10 mouse cellular contexts compared by ENCODE assay signal in the genomic region with DNA sequence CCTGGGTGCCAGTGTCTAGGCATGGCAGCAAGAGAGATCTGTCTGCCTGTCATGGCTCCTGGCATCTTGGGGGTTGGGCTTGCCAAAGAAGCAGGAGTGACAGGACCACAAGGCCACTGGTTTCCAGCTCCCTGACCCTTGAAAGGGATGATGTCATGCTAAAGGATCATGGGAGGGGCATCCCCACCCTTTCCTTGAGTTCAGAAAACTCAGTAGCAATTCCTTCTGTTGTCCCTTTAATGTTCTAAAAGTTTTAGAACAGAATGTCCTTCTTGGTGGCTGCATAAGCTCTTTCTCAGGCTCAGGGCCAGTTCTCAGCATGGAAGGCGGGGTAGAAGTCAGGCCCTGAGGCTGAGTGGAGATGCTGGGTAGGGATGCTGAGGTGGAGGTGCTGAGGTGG. TPM values are rescaled to one million over a fixed set of nuclear protein-coding genes. Genes with fewer than 3 reads are reported as not detected.
"Had no signal": no experiment of that assay in that cellular context is flagged by ENCODE, and none has a peak within 500 bp of the region (broad histone marks: within the 10 kb centered on the region; RNA-seq: fewer than 3 reads in every experiment).

No protein-coding gene starts in this region.

- DNase-seq: liver, embryonic 13.5 days; liver, postnatal 0 days; lung, postnatal 36 days; right cerebral cortex, postnatal 14 days; thymus, adult 2 months; thymus, postnatal 25 days; thymus, postnatal 4 days had no signal

RNA-seq across cellular contexts. Expression of a gene that starts 4.1 kb away (rescaled TPM):
- total RNA-seq: megakaryocyte progenitor cell, adult 5-6 weeks; monocyte, adult 5-6 weeks; neutrophil, adult 5-6 weeks had no signal
